Mouse (Mus musculus): ENCODE measurements at regions not wholly inside any gene's neighbourhood (a gene's known extent, or its start where the extent isn't known, plus 50 kb on each side); places are given as distances from the start of the nearest gene placed in this dataset.
A peak's percentile ranks its signal among the peaks of the same experiment; 100 is the strongest.

DNA sequence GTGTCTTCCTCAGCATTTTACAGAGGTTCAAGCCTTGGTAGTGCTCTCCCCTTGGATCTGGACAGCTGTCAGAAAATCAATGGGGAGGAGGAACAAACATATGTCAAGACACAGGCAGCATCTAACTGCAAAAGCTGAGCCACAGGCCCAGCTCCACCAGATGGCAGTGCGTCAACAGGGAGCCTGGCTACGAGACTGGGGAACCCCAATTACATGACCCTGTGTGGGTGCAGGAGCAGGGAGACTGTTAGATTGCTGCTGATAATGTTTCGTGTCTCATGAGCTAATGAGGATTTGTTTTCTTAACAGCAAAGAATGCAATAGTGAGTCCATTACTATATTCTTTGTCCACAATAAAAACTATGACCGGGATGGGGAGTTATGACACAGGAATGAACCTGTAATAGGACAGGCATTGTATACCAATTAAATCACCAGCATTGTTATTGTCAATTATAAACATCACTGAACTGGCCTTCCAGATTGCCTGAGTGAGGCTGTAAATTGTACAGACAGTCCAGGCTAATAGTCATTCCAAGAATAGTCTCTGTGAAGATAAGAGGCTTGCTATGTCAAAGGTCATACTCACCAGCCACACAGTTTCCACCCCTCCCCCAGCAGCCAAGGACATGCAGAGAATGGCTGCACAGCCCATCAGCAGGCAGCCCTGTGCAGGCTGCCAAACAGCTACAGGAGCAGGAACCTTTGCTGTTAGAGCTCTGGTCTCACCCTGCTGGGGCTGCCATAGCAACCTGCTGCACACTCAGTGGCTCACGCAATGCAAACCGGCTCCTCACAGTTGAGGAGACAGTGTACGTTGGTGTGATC is 58.8 kb upstream of the Barx2 start:
- peak; percentile 46 for DNase-seq (ENCODE audit: low read depth, low spot score)

DNA sequence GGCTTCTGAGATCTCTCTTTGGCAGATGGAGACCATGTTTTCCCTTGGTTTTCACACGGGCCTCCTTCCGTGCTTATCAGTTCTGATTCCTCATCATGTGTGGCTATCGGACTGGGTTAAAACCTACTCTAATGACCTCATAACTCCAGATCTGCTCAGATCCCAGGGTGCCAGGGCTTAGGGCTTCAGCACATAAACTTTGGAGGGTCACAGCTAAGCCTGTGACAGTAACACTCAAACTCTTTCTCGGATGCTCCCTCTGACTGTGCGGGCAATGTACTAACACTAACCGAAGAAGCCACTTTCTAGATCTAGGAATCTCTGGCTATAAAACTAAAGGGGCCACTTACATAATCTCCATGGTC is 59.3 kb upstream of the Barx2 start:
- DNase-seq (ENCODE audit: low read depth, low spot score): no peak

DNA sequence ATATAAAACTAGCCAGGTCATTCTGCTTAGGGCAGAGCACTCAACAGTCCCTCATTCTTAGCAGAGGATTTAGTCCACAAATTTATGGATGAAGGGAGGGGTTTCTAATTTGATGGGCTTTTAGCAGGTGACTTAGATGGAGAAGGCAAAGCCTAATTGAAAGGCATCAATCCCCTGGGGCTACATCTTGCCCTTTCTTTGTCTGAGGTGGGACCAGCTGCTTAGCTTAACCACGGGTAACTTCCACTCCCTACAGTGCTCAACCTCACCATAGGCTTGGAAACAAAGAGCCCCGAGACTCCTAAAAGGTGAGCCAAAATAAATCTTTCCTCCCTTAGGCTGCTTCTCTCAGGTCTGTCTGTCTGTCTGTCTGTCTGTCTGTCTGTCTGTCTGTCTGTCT is 62.9 kb upstream of the Barx2 start:
- no peak for DNase-seq (ENCODE audit: low read depth, low spot score)

DNA sequence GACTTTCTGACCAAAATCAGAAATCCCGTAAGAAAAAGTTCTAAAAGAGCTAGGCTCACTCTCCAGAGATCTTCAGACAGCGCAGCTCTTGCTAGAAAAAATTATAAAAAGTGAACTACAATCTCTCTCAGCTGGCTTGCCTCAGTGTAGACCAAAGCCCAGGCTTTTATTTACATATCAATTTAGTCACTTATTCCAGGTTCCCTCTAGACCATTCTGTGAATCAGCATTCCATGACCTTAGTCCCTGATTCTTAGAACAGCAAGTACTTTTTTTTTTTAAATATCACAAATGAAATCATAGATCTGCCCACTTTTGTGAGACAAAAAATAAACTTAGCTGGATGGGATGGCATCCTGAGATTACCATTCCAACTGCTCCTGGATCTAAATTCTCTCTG is 64.8 kb upstream of the Barx2 start:
- DNase-seq (ENCODE audit: low read depth, low spot score): no peak

DNA sequence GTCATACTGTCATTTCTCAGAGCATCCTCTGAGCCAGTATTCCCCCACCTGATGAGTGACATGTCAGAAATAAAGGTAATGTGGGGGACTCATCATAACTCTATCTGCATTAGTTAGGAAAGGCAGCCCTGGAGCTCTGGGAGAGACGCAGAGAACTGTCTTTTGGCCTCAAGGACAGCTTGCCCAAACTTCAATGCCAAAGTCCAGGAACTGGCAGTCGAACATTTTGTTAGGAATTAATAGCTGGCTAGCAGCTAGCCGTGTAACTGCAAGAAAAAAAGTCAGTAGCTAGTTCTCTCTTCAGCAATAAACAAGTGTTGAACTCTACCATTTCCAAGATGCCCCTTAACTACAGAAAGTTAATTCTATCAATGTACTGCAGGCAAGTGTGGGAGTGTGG is 65.9 kb upstream of the Barx2 start:
- no peak for DNase-seq (ENCODE audit: low read depth, low spot score)

DNA sequence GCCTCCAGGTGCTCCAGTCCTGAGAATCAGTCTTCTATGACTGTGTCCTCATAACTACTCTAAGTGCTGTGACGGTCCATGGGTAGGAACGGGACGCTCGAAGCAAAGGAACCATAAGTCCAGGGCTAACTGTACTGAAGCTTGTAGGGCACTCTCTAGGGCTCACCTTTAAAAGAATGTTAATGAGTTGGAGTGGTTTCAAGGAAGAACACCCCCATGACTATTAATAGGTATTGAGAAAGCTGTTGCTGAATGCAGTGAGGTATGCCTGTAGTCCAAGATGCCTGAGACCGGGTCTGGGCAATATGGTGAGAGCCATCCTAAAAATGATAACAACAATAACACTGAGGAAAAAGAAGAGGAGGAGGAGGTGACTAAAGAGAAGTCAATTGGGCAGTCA is 67.2 kb upstream of the Barx2 start:
- DNase-seq (ENCODE audit: low read depth, low spot score): no peak

DNA sequence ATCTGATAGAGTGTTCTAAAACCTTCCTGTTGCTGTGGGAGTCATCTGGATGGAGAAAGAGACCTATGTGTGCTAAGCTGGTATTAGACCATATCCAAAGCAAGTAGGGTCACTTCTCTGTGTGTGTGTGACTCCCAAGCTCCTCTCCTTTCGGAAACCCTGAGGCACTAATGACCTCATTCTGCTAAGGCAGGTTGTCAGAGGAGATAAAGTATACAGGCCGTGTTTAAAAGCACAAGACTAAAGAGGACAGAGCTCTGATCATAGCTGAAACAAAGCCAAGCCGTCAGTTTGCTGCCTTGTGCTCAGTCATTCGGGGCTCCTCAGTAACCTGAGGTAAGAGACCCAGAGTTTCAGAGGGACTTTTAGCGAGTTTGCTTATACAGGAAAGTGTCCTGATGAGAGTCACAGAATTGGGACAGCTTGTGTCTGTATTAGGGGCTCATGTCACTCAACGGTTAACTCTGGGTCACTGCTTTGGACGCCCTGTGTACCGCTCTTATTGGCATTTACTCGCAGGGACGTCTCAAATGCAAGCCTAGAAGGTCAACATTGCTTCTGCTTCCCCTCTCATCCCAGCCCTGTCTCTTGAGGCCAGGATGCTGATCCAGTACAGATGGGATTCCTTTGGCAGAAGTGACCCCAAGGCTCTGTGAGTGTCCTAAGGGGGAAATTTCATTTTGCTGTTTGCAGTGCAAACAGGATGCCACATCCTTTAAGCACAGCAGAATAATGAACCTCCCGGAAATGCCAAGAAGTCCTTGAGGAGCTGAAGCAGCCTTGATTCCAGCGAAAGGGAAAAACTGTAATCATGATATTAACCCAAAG is 70.7 kb upstream of the Barx2 start:
- no peak for DNase-seq (ENCODE audit: low read depth, low spot score)

DNA sequence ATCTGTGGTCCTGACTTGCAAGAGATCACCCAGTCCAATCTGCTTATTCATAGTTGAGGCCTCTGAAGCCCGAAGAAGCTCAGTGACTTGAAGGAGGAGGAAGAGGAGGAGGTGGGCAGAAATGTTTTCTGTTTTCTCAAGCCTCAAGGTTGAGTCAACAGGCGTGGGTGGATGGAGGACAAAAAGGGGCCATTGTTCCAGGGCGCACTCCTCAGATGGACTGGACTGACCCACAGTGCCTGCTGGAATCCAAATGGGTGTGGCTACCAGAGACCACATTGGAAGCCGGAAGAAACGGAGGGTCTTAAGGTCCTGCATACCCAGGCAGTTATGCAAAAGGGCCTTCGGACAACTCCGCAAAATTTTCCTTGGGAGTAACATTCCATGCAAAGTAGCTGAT is 75.6 kb upstream of the Barx2 start:
- DNase-seq (ENCODE audit: low read depth, low spot score): no peak

DNA sequence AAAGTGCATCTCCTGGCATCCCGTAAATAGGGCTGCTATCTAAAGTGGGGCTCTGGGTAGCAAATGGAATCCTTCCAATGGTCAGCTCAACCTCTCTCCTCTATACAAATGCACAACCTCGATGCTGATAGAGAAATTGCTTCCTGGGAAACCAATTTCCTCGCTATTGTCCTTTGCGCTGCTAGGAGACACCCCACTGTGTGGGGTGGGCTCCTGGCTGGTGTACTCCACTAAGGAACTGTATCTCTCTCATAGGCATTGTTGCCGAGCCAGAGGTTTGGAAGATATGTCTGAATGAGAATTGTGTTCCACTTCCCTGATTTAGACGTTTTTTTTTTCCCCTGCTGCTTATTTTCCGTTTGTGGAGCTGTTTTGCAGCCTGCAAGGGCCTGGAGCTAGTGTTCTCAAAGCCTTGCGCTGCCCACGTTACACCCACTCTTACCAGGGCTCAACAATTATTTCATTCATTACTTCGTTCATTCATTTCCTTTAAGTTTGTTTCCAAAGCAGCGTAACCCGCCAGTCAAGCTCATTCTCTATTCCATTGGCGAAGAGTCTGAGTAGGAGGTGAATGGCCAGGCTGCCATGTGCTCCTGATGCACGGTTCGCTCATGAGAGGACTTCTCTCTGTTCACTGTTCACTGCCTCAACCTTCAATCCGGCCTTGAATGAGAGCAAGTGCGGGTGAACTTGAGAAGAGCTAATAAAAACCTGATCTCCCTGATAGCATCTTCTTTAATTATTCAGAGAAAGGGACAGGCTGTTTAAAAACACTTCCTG is 76.5 kb upstream of the Barx2 start:
- DNase-seq (ENCODE audit: low read depth, low spot score): no peak

DNA sequence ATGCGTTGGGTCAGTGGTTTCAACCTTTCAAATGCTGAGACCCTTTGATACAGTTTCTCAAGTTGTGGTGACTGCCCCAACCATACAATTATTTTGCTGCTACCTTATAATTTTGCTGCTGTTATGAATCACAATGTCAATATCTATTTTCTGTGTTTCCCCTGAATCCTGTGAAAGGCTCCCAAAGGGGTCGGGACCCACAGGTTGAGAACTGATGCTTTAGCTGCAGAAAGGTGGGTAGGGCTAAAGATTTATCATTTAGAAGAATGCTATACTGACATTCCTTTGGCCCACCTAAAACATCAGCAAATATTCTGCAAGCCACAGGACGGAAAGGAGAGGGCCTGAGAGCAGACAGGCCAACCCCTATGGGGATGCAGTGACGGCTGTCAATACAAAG is 77.2 kb upstream of the Barx2 start:
- no peak for DNase-seq (ENCODE audit: low read depth, low spot score)

DNA sequence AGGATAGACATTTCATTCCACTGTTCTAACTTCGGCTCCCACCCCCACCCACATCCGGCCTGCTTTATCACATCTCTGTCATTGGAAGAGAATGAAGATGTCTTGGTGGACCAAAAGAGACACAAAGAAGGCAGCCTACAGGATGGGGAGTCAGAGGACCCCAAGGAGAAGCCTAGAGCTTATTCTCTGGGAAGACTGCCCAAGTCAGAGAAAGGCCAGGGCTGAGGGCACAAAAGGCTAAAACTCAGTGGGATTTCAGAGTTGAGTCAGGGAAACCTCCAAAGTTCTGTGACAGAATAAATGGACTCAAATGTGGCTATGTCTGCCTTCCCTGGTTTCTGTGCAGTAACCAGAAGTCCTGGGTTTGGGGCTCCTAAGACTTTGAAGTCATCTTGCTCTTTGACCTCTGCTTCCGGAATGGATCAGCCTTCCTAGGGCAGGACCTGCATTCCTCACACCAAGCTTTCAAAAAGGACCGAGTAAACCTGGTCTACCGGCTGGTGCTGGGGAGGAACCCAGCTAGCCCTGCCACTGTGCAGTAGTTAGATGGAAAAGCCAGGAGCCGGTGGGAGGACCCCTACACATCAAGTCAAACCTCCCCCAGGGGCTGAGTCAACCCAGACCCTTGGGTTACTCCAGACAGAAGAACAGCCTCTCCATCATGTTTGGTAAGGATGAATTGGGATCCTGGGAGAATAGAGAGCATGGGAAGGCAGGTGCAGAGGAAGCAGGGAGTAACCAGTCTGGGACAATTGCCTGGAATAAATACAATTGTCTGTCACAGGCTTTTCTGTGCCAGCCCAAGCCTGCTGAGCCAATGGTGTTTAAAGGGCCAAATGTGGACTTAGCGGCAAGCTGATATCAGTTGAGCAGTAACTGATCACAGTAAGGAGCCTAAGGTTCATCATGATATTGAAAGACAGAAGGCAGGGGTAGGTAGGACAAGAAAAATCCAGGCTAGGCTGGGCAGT is 80.7 kb upstream of the Barx2 start:
- no peak for DNase-seq (ENCODE audit: low read depth, low spot score)

DNA sequence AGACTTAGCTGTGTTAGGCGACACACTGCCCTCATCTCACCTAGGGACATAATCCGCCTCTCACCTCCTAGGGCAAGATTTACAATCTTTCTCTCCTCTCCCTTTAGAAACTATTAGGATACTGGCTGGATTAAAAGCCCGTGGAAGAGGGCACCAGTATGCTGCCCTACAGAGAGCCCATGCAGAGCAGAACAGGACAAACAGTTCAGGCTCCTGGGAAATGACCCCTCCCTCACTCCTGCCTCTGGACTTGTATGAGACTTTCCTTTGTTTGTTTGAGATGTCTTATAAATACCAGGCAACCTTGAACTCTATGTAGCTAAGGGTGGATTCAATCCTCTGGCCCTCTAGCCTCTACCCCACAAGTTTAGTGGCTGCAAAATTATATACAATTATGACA is 81.8 kb upstream of the Barx2 start:
- DNase-seq (ENCODE audit: low read depth, low spot score): no peak

DNA sequence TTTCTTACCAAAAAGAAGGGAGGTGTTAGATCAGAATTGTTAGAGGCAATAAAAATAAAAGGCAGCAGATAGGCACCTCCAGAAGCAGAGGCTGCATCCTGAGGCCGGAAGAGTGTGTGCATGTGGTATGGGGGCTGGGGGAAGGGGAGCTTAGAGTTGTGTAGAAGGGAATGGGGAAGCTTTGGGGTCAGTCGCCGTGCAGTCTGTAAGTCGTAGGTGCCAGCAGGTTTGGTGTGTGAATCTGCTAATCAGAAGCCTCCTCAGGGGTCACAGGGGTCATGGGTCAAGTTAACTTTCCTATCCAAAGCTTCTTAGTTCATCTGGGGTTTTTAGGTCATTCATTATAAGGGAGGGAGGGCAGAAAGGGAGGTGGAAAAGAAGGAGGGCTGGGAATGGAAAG is 82.4 kb upstream of the Barx2 start:
- DNase-seq (ENCODE audit: low read depth, low spot score): no peak

DNA sequence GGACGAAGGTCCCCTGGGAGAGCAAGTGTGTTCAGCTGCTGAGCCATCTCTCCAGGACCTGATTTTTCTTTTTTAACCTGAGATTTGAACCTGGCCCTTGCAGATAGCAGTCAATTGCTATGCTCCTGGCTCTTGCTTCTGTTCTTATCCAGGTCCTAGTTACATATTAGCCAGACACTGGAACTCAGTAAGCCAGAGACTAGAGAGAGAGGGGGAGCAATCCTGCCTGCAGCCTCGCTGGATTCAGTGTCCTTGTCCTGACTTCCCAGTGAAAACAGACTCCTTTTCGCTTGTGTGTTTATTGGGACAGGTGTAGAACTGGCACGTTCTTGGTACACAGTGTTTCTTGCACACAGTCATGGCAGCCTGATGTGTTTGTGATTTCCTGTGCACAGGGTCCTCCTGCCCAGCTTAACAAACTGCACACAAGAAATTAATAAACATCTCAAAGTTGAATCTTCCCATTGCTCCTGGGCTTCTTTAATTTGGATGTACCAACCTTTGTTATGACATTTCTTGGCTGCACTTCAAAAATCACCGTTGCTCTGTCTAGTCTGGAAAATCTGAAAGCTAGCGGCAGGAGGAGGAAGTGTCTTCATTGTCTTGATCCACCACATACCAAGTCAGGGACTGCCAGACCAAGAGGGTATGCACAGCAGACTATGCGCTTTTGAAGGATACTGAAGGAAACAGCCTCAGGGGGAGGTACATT is 83.4 kb upstream of the Barx2 start:
- no peak for DNase-seq (ENCODE audit: low read depth, low spot score)

DNA sequence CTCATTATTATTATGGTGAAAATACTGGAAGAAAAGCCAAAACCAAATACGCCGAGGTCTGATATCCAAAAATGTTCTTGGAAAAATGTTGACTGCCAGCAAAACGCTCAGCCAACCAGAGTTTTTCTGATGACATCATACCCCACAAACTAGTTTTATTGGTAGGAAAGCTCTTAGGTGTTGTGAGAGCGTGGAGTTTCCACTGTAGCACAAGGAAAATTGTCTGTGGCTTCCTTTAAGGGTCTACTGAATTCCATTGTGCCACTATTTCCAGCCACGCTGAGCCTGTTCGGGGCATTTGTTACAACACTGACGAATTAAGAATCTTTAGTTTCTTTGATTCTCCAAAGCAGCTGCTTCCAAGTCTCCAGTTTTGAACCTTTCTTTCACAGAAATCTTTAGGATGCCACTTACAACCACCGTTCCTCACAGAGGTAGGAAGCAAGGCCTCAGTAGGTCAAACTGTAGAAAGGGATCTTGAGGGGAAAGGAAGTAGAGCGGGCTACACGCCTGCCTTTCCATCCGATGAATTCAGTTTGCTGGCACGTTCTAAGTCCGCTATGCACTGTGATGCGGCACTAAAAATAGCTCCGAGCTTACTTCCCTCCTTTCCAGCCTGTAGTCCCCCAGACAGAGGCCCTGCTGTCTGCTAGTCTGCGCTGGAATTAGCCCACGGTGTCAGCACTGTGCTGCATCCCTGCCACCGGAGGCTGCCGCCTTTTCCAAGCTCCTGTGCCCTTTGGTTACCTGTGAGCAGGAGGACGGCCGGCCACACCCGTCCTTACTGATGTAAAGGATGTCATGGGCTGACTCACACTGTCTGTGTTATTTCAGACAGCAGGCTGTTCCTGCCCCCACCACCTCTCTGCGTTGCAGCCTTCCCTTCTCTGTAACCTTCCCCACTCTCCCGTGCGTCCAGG is 84.2 kb upstream of the Barx2 start:
- no peak for DNase-seq (ENCODE audit: low read depth, low spot score)

DNA sequence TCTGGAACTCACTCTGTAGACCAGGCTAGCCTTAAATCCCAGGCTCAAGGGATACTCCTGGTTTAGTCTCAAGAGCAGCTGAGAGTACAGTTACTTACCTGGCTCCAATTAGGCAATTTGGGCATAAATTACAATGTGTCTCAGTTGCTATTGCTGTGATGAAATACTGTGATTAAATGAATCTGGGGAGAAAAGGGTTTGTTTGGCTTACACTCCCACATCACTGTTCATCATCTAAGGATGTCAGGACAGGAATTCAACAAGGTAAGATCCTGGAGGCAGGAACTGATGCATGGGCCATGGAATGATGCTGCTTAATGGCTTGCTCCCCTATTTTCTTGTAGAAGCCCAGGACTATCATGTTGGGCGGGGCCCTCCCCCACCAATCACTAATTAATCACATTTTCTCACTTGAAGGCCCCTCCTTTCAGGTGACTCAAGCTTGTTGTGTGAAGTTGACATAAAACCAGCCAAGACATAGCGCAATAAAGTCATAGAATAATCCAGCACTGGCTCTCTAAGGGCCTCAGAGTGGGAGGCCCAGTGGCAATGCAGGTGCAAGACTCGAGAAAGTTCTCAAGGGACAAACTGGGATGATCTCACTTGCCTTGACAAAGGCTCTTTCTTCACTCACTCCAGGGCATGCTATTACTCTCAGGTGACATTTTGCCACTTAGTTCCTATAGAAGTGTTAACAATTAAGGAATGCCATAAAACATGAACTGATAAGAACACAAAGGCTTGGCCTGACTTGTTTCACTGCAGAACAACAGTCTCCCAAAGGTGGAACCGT is 85.4 kb upstream of the Barx2 start:
- no peak for DNase-seq (ENCODE audit: low read depth, low spot score)

DNA sequence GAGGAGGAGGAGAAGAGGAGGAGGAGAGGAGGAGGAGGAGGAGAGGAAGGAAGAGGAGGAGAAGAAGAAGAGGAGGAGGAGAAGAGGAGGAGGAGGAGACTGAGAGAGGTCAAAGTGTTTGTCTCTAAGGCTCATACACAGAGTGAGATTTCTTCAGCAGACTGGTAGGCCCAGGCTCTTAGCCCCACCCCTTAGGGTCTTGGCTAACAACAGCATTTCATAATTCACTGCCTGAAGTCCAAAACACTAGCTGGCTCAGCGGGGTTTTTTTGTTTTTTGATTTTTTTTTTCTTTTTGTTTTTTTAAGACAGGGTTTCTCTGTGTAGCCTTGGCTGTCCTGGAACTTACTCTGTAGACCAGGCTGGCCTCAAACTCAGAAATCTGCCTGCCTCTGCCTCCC is 86.5 kb upstream of the Barx2 start:
- DNase-seq (ENCODE audit: low read depth, low spot score): no peak

DNA sequence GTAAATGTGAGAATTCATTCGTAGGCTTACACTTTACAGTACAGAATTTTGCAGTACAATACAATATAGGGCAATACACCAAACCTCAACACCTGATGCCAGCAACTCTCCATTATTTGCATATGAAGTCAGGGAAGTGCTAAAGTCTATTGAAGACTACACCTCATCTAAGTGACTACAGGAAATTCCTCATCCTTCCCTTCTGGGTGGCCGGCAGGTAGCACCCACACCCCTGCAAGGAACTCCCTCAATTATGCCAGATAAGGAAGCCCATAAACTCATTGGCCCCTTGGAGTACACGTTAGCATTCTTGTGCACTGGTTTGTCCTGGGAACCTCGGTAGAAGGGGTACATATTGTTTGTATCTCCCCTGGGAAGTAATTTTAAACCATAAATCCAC is 89.7 kb upstream of the Barx2 start:
- DNase-seq (ENCODE audit: low read depth, low spot score): no peak

DNA sequence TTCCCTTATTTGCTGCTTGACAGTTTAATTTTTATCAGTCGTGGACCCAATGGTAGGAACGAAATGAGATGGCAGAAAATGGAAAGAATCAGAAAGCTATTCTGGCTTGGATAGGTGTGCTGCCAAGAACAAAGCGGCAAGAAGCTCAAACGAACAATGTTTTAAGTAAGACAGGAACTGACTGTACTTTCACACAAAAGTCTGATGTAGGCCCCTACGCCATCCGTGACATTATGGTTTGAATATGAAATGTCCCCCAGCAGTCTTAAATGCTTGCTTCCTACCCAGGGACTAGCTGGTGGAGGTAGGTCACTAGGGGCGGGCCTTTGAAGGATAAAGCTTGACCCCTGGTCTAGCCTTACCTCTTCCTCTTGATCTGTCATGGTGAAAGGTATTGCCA is 90.5 kb upstream of the Barx2 start:
- no peak for DNase-seq (ENCODE audit: low read depth, low spot score)
